Comparison of ENCODE assay signal across 8 mouse cellular contexts in genomic region chr4:89532462-89532861, GRCm38 (mm10).
DNase-seq lines count a peak whose midpoint lies in the region; ATAC-seq lines count a peak whose summit lies in the region.

No protein-coding gene starts in this region.

- H3K36me3 ChIP-seq in neural tube, embryonic 15.5 days, result no peaks in the 10 kb centered on the region

- intact Hi-C loops in left cerebral cortex, postnatal 10 days (cut with DNase I), result no loop called here

- H3K4me2 ChIP-seq in neural tube, embryonic 15.5 days, result no peak overlapping the region

- H3K4me1 ChIP-seq in neural tube, embryonic 15.5 days, result no peaks in the 10 kb centered on the region

- H3K9me3 ChIP-seq in neural tube, embryonic 15.5 days (replicated peaks), result no peaks in the 10 kb centered on the region

- no peak overlapping the region for H3K9ac ChIP-seq in neural tube, embryonic 15.5 days (replicated peaks)

- peak; percentile 70; the same call in 1 of the 2 replicates for ATAC-seq in neural tube, embryonic 15.5 days (ENCODE audit: low FRiP score)

- no peak overlapping the region for H3K4me3 ChIP-seq in neural tube, embryonic 15.5 days (replicated peaks)

- peak; percentile 21 to 67 for DNase-seq in adrenal gland, adult (ENCODE audit: inconsistent age in 2 of 2, low spot score in 1 of 2)
- no peak for DNase-seq in adrenal gland, postnatal 4 days (ENCODE audit: low spot score in 2 of 2)
- peak; percentile 13 to 37 for DNase-seq in left cerebral cortex, postnatal 10 days (ENCODE audit: extremely low spot score in 1 of 2, low spot score in 2 of 2)
- DNase-seq in left cerebral cortex, adult 9 months (ENCODE audit: low spot score in 2 of 2), result no peak
- DNase-seq in adrenal gland, postnatal 10 days, result peak; percentile 69
- peak; percentile 30 for DNase-seq in embryo, embryonic 9.5 days (ENCODE audit: extremely low spot score)
- peak; percentile 18 to 44 for DNase-seq in layer of hippocampus, postnatal 14 days (ENCODE audit: low spot score in 2 of 2)

- H3K27me3 ChIP-seq in neural tube, embryonic 15.5 days (replicated peaks), result 0 out of 2 replicates have a peak, but pooled peaks cover 6% of the 10 kb centered on the region

- no peak overlapping the region for H3K27ac ChIP-seq in neural tube, embryonic 15.5 days (replicated peaks)

- 9% methylated on average over 4 of the region's 4 CpGs for WGBS in neural tube, embryonic 15.5 days

Comparison
In these comparisons a context has a peak if more than half of its experiments do, and no peak if none do; other contexts are left out.
1. DNase-seq: peak in adrenal gland, adult (2 of 2), left cerebral cortex, postnatal 10 days (2 of 2), adrenal gland, postnatal 10 days (single experiment), embryo, embryonic 9.5 days (single experiment) and layer of hippocampus, postnatal 14 days (2 of 2); none in adrenal gland, postnatal 4 days (0 of 2) and left cerebral cortex, adult 9 months (0 of 2).